Mouse (Mus musculus) urinary bladder, postnatal 10 days (tissue): ENCODE results near the gene 3110070M22Rik.
"Not testable (repeated sequence)": the region's sequence is repeated elsewhere in the genome, so short reads cannot be mapped to it uniquely, and the experiment has no call there.

Experiments used
- DNase-seq: peaks from one replicate; pipeline ENCODE4 v3.0.0; 2022; ENCODE audit warnings: low spot score

The 3110070M22Rik gene

DNA sequence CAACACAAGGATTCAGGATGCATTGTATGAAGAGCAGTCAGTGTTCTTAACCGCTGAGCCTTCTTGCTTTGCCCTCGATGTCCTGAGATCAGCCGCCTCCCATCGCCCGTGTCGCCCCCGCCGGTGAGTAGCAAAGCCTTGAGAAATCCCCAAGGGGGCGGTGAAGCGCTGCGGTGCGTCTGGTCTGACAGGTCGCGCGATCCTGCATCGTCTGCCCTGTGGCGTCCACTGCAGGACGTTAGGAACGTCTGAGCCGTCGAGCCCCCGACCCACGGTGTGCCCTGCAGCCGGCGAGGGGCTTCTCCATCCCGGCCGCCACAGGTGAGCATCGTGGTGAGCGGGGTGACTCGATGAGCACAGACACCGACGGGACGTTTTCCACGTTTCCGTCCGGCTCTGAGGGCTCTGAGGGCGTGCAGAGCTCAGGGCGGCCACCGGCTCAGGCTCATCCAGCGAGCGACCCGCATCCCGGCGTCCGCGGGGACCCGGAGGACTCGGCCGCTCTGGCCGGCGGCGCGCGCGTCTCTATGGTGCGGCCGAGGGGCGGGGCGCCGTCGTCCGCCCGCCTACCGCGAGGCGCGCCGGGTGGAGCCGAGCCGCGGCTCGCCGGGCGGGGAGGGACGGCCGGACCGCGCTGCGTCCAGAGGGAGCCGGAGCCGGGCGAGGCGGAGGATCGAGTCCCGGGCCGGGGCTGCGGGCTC is at the start of gene 3110070M22Rik, which contains the start of gene Tmem267:
Gene 3110070M22Rik (minus strand): TSS at position 504 of the 701 bp plus-strand sequence.
Gene Tmem267 (plus strand): TSS at position 160 of the 701 bp plus-strand sequence.
- DNase-seq: peak; percentile 66

DNA sequence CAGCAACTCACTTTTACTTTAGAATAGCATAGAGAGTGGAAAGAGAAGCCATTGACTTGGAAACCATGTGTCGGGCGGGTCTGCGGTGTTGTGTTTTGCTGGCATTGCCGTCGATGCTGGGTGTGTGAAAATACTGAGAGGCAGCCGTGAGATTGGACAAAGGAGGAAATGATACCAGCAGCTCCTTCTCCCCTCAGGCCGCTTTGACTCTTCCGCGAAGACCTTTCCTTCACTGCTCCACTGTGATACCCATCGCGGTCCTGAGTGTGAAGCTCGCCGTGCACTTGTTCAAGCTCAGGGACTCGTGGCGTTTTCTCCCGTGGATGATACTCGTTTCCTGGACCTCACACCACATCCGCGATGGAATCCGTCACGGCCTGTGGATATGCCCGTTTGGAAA is 6.8 kb upstream of the 3110070M22Rik start:
- DNase-seq: not testable (repeated sequence)

DNA sequence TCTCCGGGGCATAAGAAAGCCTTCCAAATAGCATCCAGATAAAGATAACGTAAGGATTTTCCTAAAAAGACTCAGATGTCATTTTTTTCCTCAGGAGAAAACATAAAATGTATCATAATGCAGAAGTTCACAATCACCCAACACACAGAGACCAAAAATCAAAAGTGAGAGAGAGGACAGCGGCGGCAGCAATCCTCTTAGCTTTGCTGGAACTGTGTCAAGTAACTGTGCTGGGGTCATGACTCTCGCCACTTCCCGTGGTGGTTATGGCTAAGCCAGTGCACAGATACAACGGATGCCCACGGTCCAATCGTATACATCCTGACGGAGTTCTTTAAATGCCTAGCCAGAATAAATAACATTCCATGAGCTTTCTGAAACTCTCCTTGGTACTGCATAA is 3.9 kb upstream of the 3110070M22Rik start:
- DNase-seq: not testable (repeated sequence)

DNA sequence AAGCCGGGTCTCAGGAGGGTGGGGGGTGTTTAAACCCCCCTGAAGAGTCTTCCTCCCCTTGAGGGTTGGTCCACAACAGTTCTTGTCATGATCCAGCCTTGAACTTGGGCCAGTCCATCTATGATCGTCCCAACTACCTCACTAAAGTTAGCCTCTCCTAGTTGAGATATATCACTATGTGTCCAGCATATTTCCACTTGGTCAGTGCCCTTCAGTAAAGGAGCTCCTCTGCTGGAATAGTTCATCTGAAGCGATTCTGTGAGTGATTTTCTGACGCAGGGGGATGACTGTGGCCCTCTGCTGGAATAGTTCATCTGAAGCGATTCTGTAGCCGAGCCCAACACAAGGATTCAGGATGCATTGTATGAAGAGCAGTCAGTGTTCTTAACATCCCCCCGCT is 829 bp downstream of the 3110070M22Rik start:
- DNase-seq: no peak

DNA sequence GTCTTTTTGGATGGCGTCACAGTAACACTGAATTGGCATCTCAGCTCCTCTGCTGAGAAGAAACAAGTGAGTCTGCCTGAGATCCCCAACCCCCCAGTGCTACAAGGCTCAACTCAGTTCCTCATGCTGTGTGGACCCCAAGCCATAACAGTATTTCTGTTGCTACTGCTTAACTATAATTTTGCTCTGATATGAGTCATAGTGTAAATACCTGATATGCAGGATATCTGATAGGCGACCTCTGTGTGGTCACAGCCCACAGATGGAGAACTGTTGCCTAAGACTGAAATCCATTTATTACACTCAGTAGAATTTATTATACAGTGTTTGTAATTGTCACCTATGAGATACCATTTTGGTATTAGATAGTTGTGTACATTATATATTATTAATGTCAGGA is 10.4 kb downstream of the 3110070M22Rik start:
- DNase-seq: no peak

DNA sequence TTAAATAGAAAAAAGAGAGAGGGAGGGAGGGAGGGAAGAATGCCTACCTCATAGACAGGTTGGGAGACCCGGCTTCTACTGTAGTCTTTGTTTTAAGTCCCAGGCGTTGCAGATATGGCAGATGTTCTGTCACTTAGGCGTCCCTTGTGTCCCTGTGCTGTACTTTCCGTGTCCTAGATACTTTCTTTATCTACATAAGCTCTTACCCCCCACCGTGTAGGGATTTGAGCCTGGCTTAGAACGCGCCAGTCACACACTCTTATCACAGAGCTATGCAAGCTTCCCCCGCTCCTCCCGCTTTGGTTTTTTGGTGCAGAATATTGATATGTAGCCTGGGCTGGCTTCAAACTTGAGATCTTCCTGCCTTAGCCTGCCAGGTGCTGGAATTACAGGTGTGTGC is 11.6 kb downstream of the 3110070M22Rik start:
- DNase-seq: no peak

DNA sequence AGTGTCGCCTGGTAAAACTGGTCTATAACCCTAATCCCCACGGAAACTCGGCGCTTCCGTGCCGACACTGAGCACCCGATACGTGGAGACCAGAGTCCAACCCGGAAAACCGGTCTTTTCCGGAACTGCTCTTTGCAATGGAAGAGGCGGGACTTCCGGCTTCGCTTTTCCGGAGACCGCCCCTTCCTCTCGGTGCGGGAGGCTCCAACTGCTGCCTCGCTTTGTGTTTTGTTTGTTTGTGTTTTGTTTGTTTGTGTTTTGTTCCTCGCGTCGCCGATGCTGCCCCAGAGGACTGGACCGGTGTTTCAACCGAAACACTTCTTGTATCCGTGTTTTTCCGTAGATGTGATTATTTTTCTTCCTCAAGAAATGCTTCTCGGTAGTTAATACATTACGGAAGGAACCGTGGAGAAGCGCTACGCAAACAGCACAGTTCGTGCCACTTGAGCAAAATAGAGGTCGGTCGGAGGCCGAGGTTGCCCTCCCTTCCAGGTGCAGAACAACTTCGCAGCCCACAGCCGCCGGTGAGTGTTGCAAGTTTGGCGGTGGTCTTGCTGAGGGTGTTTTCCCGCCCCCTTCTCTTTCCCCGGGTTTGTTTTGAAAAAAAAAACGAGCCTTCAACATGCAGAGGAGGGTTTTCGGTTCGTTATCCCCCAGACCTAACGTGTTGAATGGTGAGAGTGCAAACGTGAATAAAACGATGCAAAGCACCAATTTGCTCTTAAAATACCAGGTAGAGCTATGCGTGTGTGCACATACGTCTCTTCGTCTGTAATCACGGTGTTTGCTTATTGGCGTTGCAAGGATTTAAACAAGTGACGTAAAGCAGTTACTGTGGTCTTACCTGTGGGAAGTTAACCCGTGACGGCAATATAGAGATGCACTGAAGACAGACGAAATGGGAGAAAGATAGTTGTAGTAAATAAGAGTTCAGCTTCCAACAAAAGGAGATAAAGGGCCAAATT is 25.3 kb downstream of the 3110070M22Rik start, which contains the start of gene 4833420G17Rik:
Gene 4833420G17Rik (plus strand): TSS at position 173 of the 965 bp plus-strand sequence.
- peak; percentile 47 for DNase-seq

DNA sequence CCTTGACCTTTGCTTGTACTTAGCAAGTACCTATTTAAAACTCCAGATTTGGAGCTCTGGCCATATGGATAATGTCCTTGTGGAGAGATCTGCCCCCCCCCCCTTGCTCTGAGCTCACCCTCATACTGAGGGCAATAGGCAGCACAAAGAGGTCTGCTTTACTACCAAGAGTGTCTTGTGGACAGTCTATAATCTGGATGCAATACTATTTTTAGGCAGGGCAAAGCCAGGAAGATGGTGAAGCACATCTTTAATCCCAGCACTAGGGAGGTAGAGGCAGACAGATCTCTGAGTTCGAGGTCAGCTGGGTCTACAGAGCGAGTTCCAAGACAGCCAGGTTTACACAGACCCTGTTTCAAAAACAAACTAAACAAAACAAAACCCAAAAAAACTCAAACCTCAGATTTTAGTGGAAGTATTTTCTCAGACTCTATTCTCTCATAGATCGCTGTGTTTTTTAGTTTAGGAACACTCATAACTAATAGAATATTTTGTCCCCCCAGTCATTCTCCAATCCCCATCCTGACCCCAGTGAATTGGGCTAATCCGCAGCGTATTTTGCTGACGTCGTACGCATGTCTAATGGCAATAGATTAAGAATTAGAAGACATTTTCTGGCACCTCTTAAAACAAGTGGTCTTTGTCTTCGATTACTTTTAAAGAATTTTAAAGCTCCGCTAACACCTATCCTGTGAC is 26.1 kb downstream of the 3110070M22Rik start:
- no peak for DNase-seq

DNA sequence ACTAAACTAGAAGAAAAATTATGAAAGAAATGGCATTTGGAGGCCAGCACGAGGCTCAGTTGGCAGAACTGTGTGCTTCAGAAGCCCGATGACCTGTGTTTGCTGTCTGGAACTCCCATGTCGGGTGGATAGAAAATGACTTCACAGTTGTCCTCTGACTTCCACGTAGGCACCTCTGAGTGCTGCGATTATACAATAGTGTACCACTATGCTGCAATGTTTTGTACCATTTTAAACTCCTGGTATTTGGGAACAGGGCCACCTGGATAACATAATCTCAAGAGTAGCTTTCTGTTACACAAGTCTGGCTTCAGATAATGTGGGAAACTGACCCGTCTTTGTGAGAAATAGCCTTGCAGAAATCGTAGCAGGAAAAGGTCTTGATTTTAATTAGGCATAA is 31.8 kb downstream of the 3110070M22Rik start:
- no peak for DNase-seq

DNA sequence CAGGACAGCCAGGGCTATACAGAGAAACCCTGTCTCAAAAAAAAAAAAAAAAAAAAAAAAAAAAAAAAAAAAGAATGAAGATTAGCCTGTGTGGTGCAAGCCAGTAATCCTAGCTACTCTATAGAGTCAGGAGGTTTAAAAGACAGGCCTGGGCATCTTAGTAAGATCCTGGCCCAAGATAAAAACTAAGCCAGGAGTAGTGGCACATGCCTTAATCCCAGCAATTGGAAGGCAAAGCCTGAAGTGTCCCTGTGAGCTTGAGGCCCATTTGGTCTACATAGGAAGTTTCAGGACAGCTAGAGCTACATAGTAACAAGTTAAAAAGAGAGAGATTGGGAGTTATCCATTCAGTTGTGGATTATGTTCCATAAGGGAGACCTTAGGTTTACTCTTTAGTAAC is 33.1 kb downstream of the 3110070M22Rik start:
- DNase-seq: no peak

DNA sequence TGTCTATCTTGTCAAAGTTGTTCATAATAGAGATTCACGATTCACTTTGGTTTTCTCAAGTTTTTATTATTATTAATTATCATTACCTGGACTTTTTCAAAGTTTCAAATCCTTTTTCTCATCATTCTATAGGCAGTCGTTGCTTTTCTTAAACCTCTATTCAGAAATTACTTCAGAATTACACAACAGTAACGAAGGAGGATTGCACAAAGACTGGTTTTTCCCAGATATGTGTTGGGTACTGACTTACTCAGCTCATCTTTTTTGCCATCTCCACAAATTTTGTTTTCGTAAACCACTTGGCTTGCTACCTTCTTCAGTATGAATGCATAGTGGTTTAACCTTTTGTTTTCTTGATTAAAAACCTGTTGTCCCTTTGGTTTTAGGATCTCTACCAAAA is 34.6 kb downstream of the 3110070M22Rik start:
- no peak for DNase-seq

DNA sequence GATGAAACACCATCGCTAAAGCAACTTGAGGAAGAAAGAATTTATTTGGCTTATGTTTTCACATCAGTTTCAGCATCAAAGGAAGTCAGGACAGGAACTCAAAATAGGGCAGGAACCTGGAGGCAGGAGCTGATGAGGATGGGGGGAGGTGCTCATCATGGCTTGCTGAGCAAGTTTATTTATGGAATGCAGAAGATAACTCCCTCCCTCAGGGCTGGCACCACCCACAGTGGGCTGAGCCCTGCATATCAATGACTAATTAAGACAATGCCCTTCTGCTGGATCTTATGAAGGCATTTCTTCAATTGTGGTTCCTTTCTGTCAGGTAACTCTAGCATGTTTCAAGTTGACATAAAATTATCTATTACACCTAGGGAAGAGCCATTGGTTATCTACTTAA is 45.9 kb downstream of the 3110070M22Rik start:
- no peak for DNase-seq
